Mouse (Mus musculus) heart, adult 2 months (tissue): ENCODE measurements around the gene Brd4. TPM values are rescaled to one million over a fixed set of nuclear protein-coding genes. Genes with fewer than 3 reads are reported as not detected.

Experiments
- DNase-seq, 2 experiments: peaks; one replicate each; pipeline ENCODE4 v3.0.0; 2021
- H3K27ac ChIP-seq: fragments of 200-600 bp; 2 replicates; pipeline ENCODE4 v1.8.1; 2022
- H3K27me3 ChIP-seq: fragments of 200-500 bp; 2 replicates; pipeline ENCODE4 v1.6.1; 2012; ENCODE audit warnings: mild to moderate bottlenecking, low read length, inconsistent platforms, mixed read lengths; ENCODE audit not compliant: control insufficient read depth, insufficient read depth
- H3K36me3 ChIP-seq: fragments of 200-500 bp; 2 replicates; pipeline ENCODE4 v1.6.1; 2012; ENCODE audit warnings: low read length, inconsistent platforms; ENCODE audit not compliant: control insufficient read depth, insufficient read depth
- H3K4me1 ChIP-seq: fragments of 200-500 bp; 2 replicates; pipeline ENCODE4 v1.6.1; 2011; ENCODE audit warnings: low read length; ENCODE audit not compliant: control insufficient read depth, insufficient read depth
- H3K4me3 ChIP-seq: fragments of 200-600 bp; 2 replicates; pipeline ENCODE4 v1.8.1; 2022
- H3K79me2 ChIP-seq: fragments of 200-500 bp; replicated peaks from 2 replicates; pipeline ENCODE4 v1.6.1; 2012; ENCODE audit warnings: mild to moderate bottlenecking, inconsistent platforms, low read length, moderate library complexity, mixed read lengths; ENCODE audit not compliant: control insufficient read depth, insufficient read depth
- H3K9ac ChIP-seq: fragments of 200-500 bp; 2 replicates; pipeline ENCODE4 v1.6.1; 2012; ENCODE audit warnings: low read depth, mild to moderate bottlenecking, control low read depth, inconsistent platforms, low read length, mixed read lengths
- CTCF ChIP-seq: fragments of 200-600 bp; IDR thresholded peaks from 2 replicates; pipeline ENCODE4 v1.8.1; 2022; ENCODE audit warnings: antibody characterized with exemption, mild to moderate bottlenecking, moderate library complexity
- EP300 ChIP-seq: fragments of 200-500 bp; IDR thresholded peaks from 2 replicates; pipeline ENCODE4 v1.6.1; 2011; ENCODE audit warnings: low read depth, low read length, control low read depth; ENCODE audit not compliant: insufficient read depth
- POLR2A ChIP-seq: fragments of 200-500 bp; IDR thresholded peaks from 2 replicates; pipeline ENCODE4 v1.6.1; 2011; ENCODE audit warnings: mild to moderate bottlenecking, low read depth, low read length, control low read depth; ENCODE audit not compliant: insufficient read depth
- WGBS: fragments of 180-500 bp; shearing (Covaris S2); methylation state at CpG from one replicate; pipeline ENCODE4 v1.1.7; 2018; 5-methylcytosine and 5-hydroxymethylcytosine counted together
- intact Hi-C: fragments of 180-260 bp; cut with DNase I; formaldehyde crosslinking; loops from one replicate; pipeline ENCODE4 v1.15.1; 2025
- polyA plus RNA-seq: library from polyadenylated mRNA; depleted of rRNA; stranded (reverse); fragments of >200 nt; gene quantifications from 2 replicates; pipeline ENCODE4 v1.2.3, GENCODE M21; 2012
- total RNA-seq, 2 experiments: library from RNA; stranded (reverse); gene quantifications; 2 replicates each; pipeline ENCODE4 v1.2.3; 2021

The Brd4 gene
- total and polyA plus RNA-seq, 3 experiments: 21.7 to 55.6 (median 53.3) TPM

- H3K27ac ChIP-seq: no peak overlapping the region
- TF ChIP-seq POLR2A (no peak), EP300 (no peak), CTCF (no peak)
- H3K27me3 ChIP-seq: no peaks in the 10 kb centered on the region
- H3K79me2 ChIP-seq: peaks cover 3% of the 10 kb centered on the region
- H3K4me1 ChIP-seq: peaks cover 11% of the 10 kb centered on the region
- no peak for DNase-seq
- intact Hi-C loops: no loop called here
- H3K9ac ChIP-seq: no peak overlapping the region
- peaks cover 25% of the 10 kb centered on the region for H3K36me3 ChIP-seq
- 73% methylated on average over 1 of the region's 1 CpGs for WGBS
- H3K4me3 ChIP-seq: no peak overlapping the region
Measured at GRCm38 (mm10) chr17:32277201-32277600, 7.3 kb downstream of the Brd4 start.

GRCm38 (mm10) chr17:32275568-32275967 lies 9.0 kb downstream of the Brd4 start:
- H3K36me3 ChIP-seq: peaks cover 29% of the 10 kb centered on the region
- no peak overlapping the region for H3K4me3 ChIP-seq
- H3K79me2 ChIP-seq: peaks cover 5% of the 10 kb centered on the region
- H3K27me3 ChIP-seq: no peaks in the 10 kb centered on the region
- no peak for DNase-seq
- 23% methylated on average over 3 of the region's 3 CpGs for WGBS
- TF ChIP-seq CTCF (no peak), EP300 (no peak), POLR2A (no peak)
- no peak overlapping the region for H3K27ac ChIP-seq
- H3K4me1 ChIP-seq: peaks cover 9% of the 10 kb centered on the region
- intact Hi-C loops: no loop called here
- no peak overlapping the region for H3K9ac ChIP-seq

- Histone ChIP-seq H3K79me2 (peaks cover 10% of the 10 kb centered on the region), H3K27ac (no peak overlapping the region), H3K9ac (no peak overlapping the region), H3K27me3 (no peaks in the 10 kb centered on the region), H3K4me1 (peaks cover 16% of the 10 kb centered on the region), H3K4me3 (no peak overlapping the region), H3K36me3 (peaks cover 40% of the 10 kb centered on the region)
- 68% methylated on average over 7 of the region's 7 CpGs for WGBS
- no peak for DNase-seq
- intact Hi-C loops: no loop called here
- TF ChIP-seq CTCF: no peak
- TF ChIP-seq EP300: no peak
- no peak for TF ChIP-seq POLR2A
Measured at GRCm38 (mm10) chr17:32269151-32269550, 15.4 kb downstream of the Brd4 start.

- Histone ChIP-seq H3K4me3 (no peak overlapping the region), H3K27me3 (no peaks in the 10 kb centered on the region), H3K36me3 (peaks cover 43% of the 10 kb centered on the region), H3K4me1 (peaks cover 16% of the 10 kb centered on the region), H3K27ac (0 out of 2 replicates have a peak overlapping the region, but pooled peaks have one; percentile 29), H3K79me2 (peaks cover 11% of the 10 kb centered on the region), H3K9ac (no peak overlapping the region)
- intact Hi-C loops: no loop called here
- no peak for TF ChIP-seq POLR2A
- no peak for TF ChIP-seq EP300
- no peak for TF ChIP-seq CTCF
- DNase-seq: peak in 1 of 2 experiments; percentile 27
- WGBS: 45% methylated on average over 3 of the region's 3 CpGs
Measured at GRCm38 (mm10) chr17:32268540-32268960, 16.0 kb downstream of the Brd4 start.

- H3K27me3 ChIP-seq: no peaks in the 10 kb centered on the region
- H3K27ac ChIP-seq: 0 out of 2 replicates have a peak overlapping the region, but pooled peaks have one; percentile 29
- WGBS: 40% methylated on average over 2 of the region's 2 CpGs
- no peak overlapping the region for H3K4me3 ChIP-seq
- intact Hi-C loops: no loop called here
- H3K79me2 ChIP-seq: peaks cover 12% of the 10 kb centered on the region
- no peak for DNase-seq
- peaks cover 42% of the 10 kb centered on the region for H3K36me3 ChIP-seq
- H3K9ac ChIP-seq: no peak overlapping the region
- TF ChIP-seq CTCF (no peak), EP300 (no peak), POLR2A (no peak)
- peaks cover 14% of the 10 kb centered on the region for H3K4me1 ChIP-seq
Measured at GRCm38 (mm10) chr17:32268096-32268495, 16.4 kb downstream of the Brd4 start.

- intact Hi-C loops: no loop called here
- Histone ChIP-seq H3K9ac (no peak overlapping the region), H3K36me3 (peaks cover 42% of the 10 kb centered on the region), H3K27ac (0 out of 2 replicates have a peak overlapping the region, but pooled peaks have one; percentile 2), H3K4me1 (peaks cover 17% of the 10 kb centered on the region), H3K27me3 (no peaks in the 10 kb centered on the region), H3K4me3 (no peak overlapping the region), H3K79me2 (peaks cover 16% of the 10 kb centered on the region)
- WGBS: 7% methylated on average over 1 of the region's 1 CpGs
- DNase-seq: no peak
- TF ChIP-seq CTCF: no peak
- TF ChIP-seq POLR2A: no peak
- no peak for TF ChIP-seq EP300
Measured at GRCm38 (mm10) chr17:32267617-32268016, 16.9 kb downstream of the Brd4 start.
